In the genomic region with DNA sequence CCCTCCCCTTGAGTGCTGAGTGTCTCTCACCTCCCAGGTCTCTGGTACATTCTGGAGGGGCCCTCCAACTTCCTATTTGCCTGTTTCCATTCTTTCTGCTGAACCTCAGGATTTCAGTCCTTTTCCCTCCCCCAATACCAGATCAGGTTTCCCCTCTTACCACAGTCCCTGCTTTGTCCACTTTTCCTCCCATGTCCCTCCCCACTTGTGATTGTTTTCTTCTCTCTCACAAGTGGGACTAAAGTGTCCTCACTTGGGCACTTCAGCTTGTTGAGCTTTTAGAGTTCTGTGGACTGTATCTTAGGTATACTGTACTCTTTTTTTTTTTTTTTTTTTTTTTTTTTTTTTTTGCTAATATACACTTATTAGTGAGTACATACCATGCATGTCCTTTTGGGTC, we compare ENCODE assay signal across 19 mouse cellular contexts. TPM values are rescaled to one million over a fixed set of nuclear protein-coding genes. Genes with fewer than 3 reads are reported as not detected.
"Had no signal": no experiment of that assay in that cellular context is flagged by ENCODE, and none has a peak within 500 bp of the region (broad histone marks: within the 10 kb centered on the region; RNA-seq: fewer than 3 reads in every experiment).

No protein-coding gene starts in this region.

- H3K4me3 ChIP-seq: limb, embryonic 15.5 days; liver, embryonic 12.5 days; megakaryocyte, embryonic 14.5 days; midbrain, embryonic 13.5 days; midbrain, embryonic 15.5 days; neural tube, embryonic 12.5 days had no signal

- DNase-seq: lung, embryonic 14.5 days; retina, postnatal 1 day; right cerebral cortex, adult 18-20 months; right cerebral cortex, postnatal 25 days; right cerebral cortex, postnatal 4 days; spleen, adult 18-20 months; thymus, adult 18-20 months; thymus, postnatal 14 days; thymus, postnatal 36 days had no signal

- H3K4me1 ChIP-seq: limb, embryonic 15.5 days; liver, embryonic 12.5 days; megakaryocyte, embryonic 14.5 days; midbrain, embryonic 13.5 days; midbrain, embryonic 15.5 days; neural tube, embryonic 12.5 days had no signal

RNA-seq across cellular contexts. Expression of a gene that starts 6.1 kb away (rescaled TPM):
- total RNA-seq: megakaryocyte progenitor cell, adult 5-6 weeks; monocyte, adult 5-6 weeks; neutrophil, adult 5-6 weeks had no signal
- polyA plus RNA-seq: macrophage had no signal
